Mouse (Mus musculus) CH12.LX (cell line): ENCODE measurements around the gene Tbcb.

Experiments used
- CHD2 ChIP-seq: IDR thresholded peaks from 2 replicates; pipeline ENCODE4 v1.6.1; 2011; ENCODE audit warnings: low read length, improper control_type of control experiment
- CTCF ChIP-seq, 2 experiments: IDR thresholded peaks in 1 of 2; conservative IDR thresholded peaks in 1 of 2; 2 replicates each; pipeline ENCODE4 v1.5.1; 2011 to 2012; ENCODE audit warnings: low read depth in 2 of 2, low read length in 2 of 2, improper control_type of control experiment in 1 of 2, inconsistent platforms in 1 of 2, mild to moderate bottlenecking in 1 of 2, moderate library complexity in 1 of 2
- HCFC1 ChIP-seq: IDR thresholded peaks from 2 replicates; pipeline ENCODE4 v1.6.1; 2012; ENCODE audit warnings: low read depth, mild to moderate bottlenecking, inconsistent platforms, low read length, improper control_type of control experiment
- JUND ChIP-seq: conservative IDR thresholded peaks from 2 replicates; pipeline ENCODE4 v1.6.1; 2011; ENCODE audit warnings: low read depth, low read length, improper control_type of control experiment
- MAFK ChIP-seq: IDR thresholded peaks from 2 replicates; pipeline ENCODE4 v1.6.1; 2011; ENCODE audit warnings: low read length, improper control_type of control experiment; ENCODE audit not compliant: insufficient replicate concordance
- NRF1 ChIP-seq: IDR thresholded peaks from 2 replicates; pipeline ENCODE4 v1.6.1; 2014; ENCODE audit warnings: low read depth, mild to moderate bottlenecking, inconsistent platforms, low read length, improper control_type of control experiment, moderate library complexity
- UBTF ChIP-seq: IDR thresholded peaks from 2 replicates; pipeline ENCODE4 v1.6.1; 2012; ENCODE audit warnings: low read depth, mild to moderate bottlenecking, inconsistent platforms, low read length, improper control_type of control experiment, moderate library complexity

DNA sequence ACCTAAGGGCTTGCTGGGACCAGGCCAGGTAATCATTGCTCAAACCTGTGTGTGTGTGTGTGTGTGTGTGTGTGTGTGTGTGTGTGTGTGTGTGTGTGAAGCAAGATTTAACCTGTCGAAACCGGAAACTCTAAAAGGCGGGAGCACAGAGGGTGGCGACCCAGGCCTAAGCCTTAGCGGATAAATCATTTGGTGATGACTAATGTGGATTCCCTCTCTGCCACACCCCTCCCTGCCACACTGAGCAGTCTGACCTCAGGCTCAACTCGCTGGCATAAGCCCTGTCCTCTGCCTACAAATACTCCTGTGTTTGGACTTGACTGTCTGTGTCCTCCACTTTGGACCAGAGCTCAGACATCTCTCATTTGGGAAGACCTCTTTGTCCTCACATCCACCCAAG, 35.9 kb downstream of the Tbcb start:
- TF ChIP-seq UBTF (no peak), JUND (no peak), CHD2 (no peak), NRF1 (no peak), MAFK (no peak), HCFC1 (no peak), CTCF (conservative IDR thresholded peaks at IDR 0.05 in 1 of 2, IDR thresholded peaks at IDR 0.05 in 1 of 2; ENCODE audit: low read depth in 2 of 2, low read length in 2 of 2) (no peak)
